Mouse (Mus musculus) kidney, adult 2 months (tissue): ENCODE data around the gene Nemf. TPM values are rescaled to one million over a fixed set of nuclear protein-coding genes. Genes with fewer than 3 reads are reported as not detected.

Experiments used
- DNase-seq: peaks from one replicate; pipeline ENCODE4 v3.0.0; 2021
- H3K27ac ChIP-seq: fragments of 200-500 bp; 2 replicates; pipeline ENCODE4 v1.5.1; 2012; ENCODE audit warnings: low read depth, low read length, control low read depth, inconsistent platforms; ENCODE audit not compliant: insufficient read depth
- H3K27me3 ChIP-seq: fragments of 200-500 bp; replicated peaks from 2 replicates; pipeline ENCODE4 v1.6.1; 2012; ENCODE audit warnings: mild to moderate bottlenecking, moderate library complexity, low read length, inconsistent platforms; ENCODE audit not compliant: control insufficient read depth, insufficient read depth
- H3K36me3 ChIP-seq: fragments of 200-500 bp; 2 replicates; pipeline ENCODE4 v1.6.1; 2012; ENCODE audit warnings: mild to moderate bottlenecking, moderate library complexity, low read length, inconsistent platforms; ENCODE audit not compliant: control insufficient read depth, insufficient read depth
- H3K4me1 ChIP-seq: fragments of 200-500 bp; 2 replicates; pipeline ENCODE4 v1.6.1; 2011; ENCODE audit warnings: low read length; ENCODE audit not compliant: control insufficient read depth, insufficient read depth
- H3K4me3 ChIP-seq: fragments of 200-500 bp; 2 replicates; pipeline ENCODE4 v1.5.1; 2011; ENCODE audit warnings: mild to moderate bottlenecking, low read depth, low read length, control low read depth; ENCODE audit not compliant: insufficient read depth
- CTCF ChIP-seq: fragments of 200-500 bp; conservative IDR thresholded peaks from 2 replicates; pipeline ENCODE4 v1.5.1; 2011; ENCODE audit warnings: low read depth, mild to moderate bottlenecking, control low read depth, low read length, moderate library complexity, mixed read lengths; ENCODE audit not compliant: insufficient read depth, insufficient read length
- POLR2A ChIP-seq: fragments of 200-500 bp; IDR thresholded peaks from one replicate; pipeline ENCODE4 v1.6.1; 2011; ENCODE audit warnings: low read depth, low read length, control low read depth
- WGBS: fragments of 180-500 bp; shearing (Covaris S2); methylation state at CpG from one replicate; pipeline ENCODE4 v1.1.7; 2018; 5-methylcytosine and 5-hydroxymethylcytosine counted together
- polyA plus RNA-seq: library from polyadenylated mRNA; depleted of rRNA; stranded (reverse); fragments of >200 nt; gene quantifications from 2 replicates; pipeline ENCODE4 v1.2.3, GENCODE M21; 2012; rRNA removed

The Nemf gene
- polyA plus RNA-seq, 1 experiment = 4.7 TPM

GRCm38 (mm10) chr12:69283146-69283545 is 73.8 kb downstream of the Nemf start:
- H3K4me3 ChIP-seq = no peak overlapping the region
- no peak for DNase-seq
- H3K36me3 ChIP-seq = no peaks in the 10 kb centered on the region
- no peaks in the 10 kb centered on the region for H3K4me1 ChIP-seq
- TF ChIP-seq POLR2A (no peak), CTCF (no peak)
- H3K27me3 ChIP-seq = no peaks in the 10 kb centered on the region
- H3K27ac ChIP-seq = no peak overlapping the region
- WGBS = 84% methylated on average over 7 of the region's 7 CpGs

- Histone ChIP-seq H3K27me3 (no peaks in the 10 kb centered on the region), H3K4me3 (no peak overlapping the region), H3K27ac (no peak overlapping the region), H3K4me1 (no peaks in the 10 kb centered on the region), H3K36me3 (no peaks in the 10 kb centered on the region)
- no peak for DNase-seq
- no peak for TF ChIP-seq CTCF
- no peak for TF ChIP-seq POLR2A
- 95% methylated on average over 3 of the region's 3 CpGs for WGBS
Observed at GRCm38 (mm10) chr12:69280915-69281314, 76.0 kb downstream of the Nemf start.

GRCm38 (mm10) chr12:69279931-69280469 is 77.0 kb downstream of the Nemf start:
- WGBS = 32% methylated on average over 1 of the region's 1 CpGs
- no peaks in the 10 kb centered on the region for H3K36me3 ChIP-seq
- H3K27me3 ChIP-seq = no peaks in the 10 kb centered on the region
- H3K27ac ChIP-seq = no peak overlapping the region
- no peak for TF ChIP-seq POLR2A
- no peak for TF ChIP-seq CTCF
- H3K4me1 ChIP-seq = no peaks in the 10 kb centered on the region
- DNase-seq = no peak
- H3K4me3 ChIP-seq = no peak overlapping the region

- Histone ChIP-seq H3K36me3 (no peaks in the 10 kb centered on the region), H3K4me1 (no peaks in the 10 kb centered on the region), H3K27me3 (no peaks in the 10 kb centered on the region), H3K27ac (no peak overlapping the region), H3K4me3 (no peak overlapping the region)
- TF ChIP-seq POLR2A = no peak
- no peak for TF ChIP-seq CTCF
- WGBS = 89% methylated on average over 2 of the region's 2 CpGs
- no peak for DNase-seq
Observed at GRCm38 (mm10) chr12:69268956-69269355, 88.0 kb downstream of the Nemf start.

GRCm38 (mm10) chr12:69267956-69268632 is 88.9 kb downstream of the Nemf start:
- DNase-seq = no peak
- H3K4me1 ChIP-seq = no peaks in the 10 kb centered on the region
- no peak for TF ChIP-seq POLR2A
- TF ChIP-seq CTCF = no peak
- H3K36me3 ChIP-seq = no peaks in the 10 kb centered on the region
- H3K27me3 ChIP-seq = no peaks in the 10 kb centered on the region
- H3K27ac ChIP-seq = no peak overlapping the region
- no peak overlapping the region for H3K4me3 ChIP-seq
- 78% methylated on average over 11 of the region's 11 CpGs for WGBS

- Histone ChIP-seq H3K36me3 (no peaks in the 10 kb centered on the region), H3K27ac (no peak overlapping the region), H3K4me1 (no peaks in the 10 kb centered on the region), H3K27me3 (no peaks in the 10 kb centered on the region), H3K4me3 (no peak overlapping the region)
- no peak for DNase-seq
- no peak for TF ChIP-seq POLR2A
- no peak for TF ChIP-seq CTCF
- 87% methylated on average over 3 of the region's 3 CpGs for WGBS
Observed at GRCm38 (mm10) chr12:69265031-69265430, 91.9 kb downstream of the Nemf start.

- Histone ChIP-seq H3K4me3 (no peak overlapping the region), H3K4me1 (no peaks in the 10 kb centered on the region), H3K36me3 (no peaks in the 10 kb centered on the region), H3K27me3 (no peaks in the 10 kb centered on the region), H3K27ac (no peak overlapping the region)
- TF ChIP-seq CTCF (no peak), POLR2A (no peak)
- 94% methylated on average over 5 of the region's 5 CpGs for WGBS
- DNase-seq = no peak
Observed at GRCm38 (mm10) chr12:69262251-69262650, 94.7 kb downstream of the Nemf start.

Other genes with a start within 250 kb of the Nemf start
- gene Rps29, start 198.0 kb downstream of the Nemf start, polyA plus RNA-seq = 1,269 and 1,739 TPM in 2 replicates
- gene Lrr1, start 188.4 kb downstream of the Nemf start, polyA plus RNA-seq = 0.14 TPM in 1 of 2 replicates, not detected in the other
- gene Rpl36al, start 173.1 kb downstream of the Nemf start, polyA plus RNA-seq = 157 and 190 TPM in 2 replicates
- 30.8 and 32.6 TPM in 2 replicates for gene Mgat2, start 173.0 kb downstream of the Nemf start, polyA plus RNA-seq
- gene Gm49383, start 160.1 kb downstream of the Nemf start, polyA plus RNA-seq = 2.6 and 3.1 TPM in 2 replicates
- 1.3 and 1.5 TPM in 2 replicates for gene Dnaaf2, start 158.7 kb downstream of the Nemf start, polyA plus RNA-seq
- gene Gm49384, start 152.9 kb downstream of the Nemf start, polyA plus RNA-seq = 0.57 and 0.78 TPM in 2 replicates
- gene Pole2, start 129.0 kb downstream of the Nemf start, polyA plus RNA-seq = 1.9 TPM in 2 replicates
- gene Klhdc1, start 116.0 kb downstream of the Nemf start, polyA plus RNA-seq = 2.9 and 5.9 TPM in 2 replicates
- gene Klhdc2, start 60.5 kb downstream of the Nemf start, polyA plus RNA-seq = 41.0 and 42.8 TPM in 2 replicates
- gene Arf6, start 15.0 kb upstream of the Nemf start, polyA plus RNA-seq = 90.7 and 95.6 TPM in 2 replicates
- gene Gm9887, start 15.3 kb upstream of the Nemf start, polyA plus RNA-seq = 0.94 and 1.4 TPM in 2 replicates
- gene Vcpkmt, start 225.9 kb upstream of the Nemf start, polyA plus RNA-seq = 5.8 and 7.1 TPM in 2 replicates